Mouse (Mus musculus) liver, embryonic 14.5 days (tissue): ENCODE data around the gene Chuk. TPM values are rescaled to one million over a fixed set of nuclear protein-coding genes. Genes with fewer than 3 reads are reported as not detected.
A peak's percentile ranks its signal among the peaks of the same experiment; 100 is the strongest.

Source experiments
- ATAC-seq: fragments of 200-750 bp; cut with Nextera tagmentation; 2 replicates; pipeline ENCODE4 v1.8.0; 2017; ENCODE audit warnings: moderate number of reproducible peaks, mild to moderate bottlenecking, moderate library complexity; ENCODE audit not compliant: insufficient read depth
- DNase-seq, 3 experiments: peaks; one replicate each; pipeline ENCODE4 v3.0.0-alpha.2; 2012 to 2013; ENCODE audit warnings: low read depth in 3 of 3, low spot score in 3 of 3
- H3K27ac ChIP-seq: fragments of 300-500 bp; sonication (generic); 2 replicates; pipeline ENCODE4 v1.5.1; 2014; ENCODE audit warnings: moderate library complexity, mild to moderate bottlenecking, control low read depth, inconsistent platforms
- H3K27me3 ChIP-seq: fragments of 300-500 bp; sonication (generic); 2 replicates; pipeline ENCODE4 v1.6.1; 2014; ENCODE audit warnings: mild to moderate bottlenecking, low read length, moderate library complexity; ENCODE audit not compliant: control insufficient read depth, insufficient read depth
- H3K36me3 ChIP-seq: fragments of 300-500 bp; sonication (generic); replicated peaks from 2 replicates; pipeline ENCODE4 v1.6.1; 2014; ENCODE audit warnings: low read depth; ENCODE audit not compliant: control insufficient read depth, insufficient read depth
- H3K4me1 ChIP-seq, 2 experiments: fragments of 200-500 bp in 1 of 2; fragments of 300-500 bp in 1 of 2; sonication (generic) in 1 of 2; replicated peaks; 2 replicates each; pipeline ENCODE4 v1.6.1; 2012 to 2014; ENCODE audit warnings: antibody characterized with exemption in 1 of 2, inconsistent platforms in 1 of 2, low read length in 1 of 2; ENCODE audit not compliant: control insufficient read depth in 2 of 2, insufficient read depth in 2 of 2
- H3K4me2 ChIP-seq: fragments of 300-500 bp; sonication (generic); 2 replicates; pipeline ENCODE4 v1.6.1; 2014; ENCODE audit warnings: low read depth, mild to moderate bottlenecking, control low read depth, moderate library complexity
- H3K4me3 ChIP-seq, 2 experiments: fragments of 200-500 bp in 1 of 2; fragments of 300-500 bp in 1 of 2; sonication (generic) in 1 of 2; 2 replicates each; pipeline ENCODE4 v1.5.1; 2012 to 2014; ENCODE audit warnings: low read depth in 2 of 2, low read length in 2 of 2, mild to moderate bottlenecking in 2 of 2, control low read depth in 1 of 2, inconsistent platforms in 1 of 2, moderate library complexity in 1 of 2; ENCODE audit not compliant: insufficient read depth in 1 of 2
- H3K9ac ChIP-seq: fragments of 300-500 bp; sonication (generic); replicated peaks from 2 replicates; pipeline ENCODE4 v1.6.1; 2014; ENCODE audit warnings: mild to moderate bottlenecking, control low read depth, moderate library complexity
- H3K9me3 ChIP-seq: fragments of 300-500 bp; sonication (generic); 2 replicates; pipeline ENCODE4 v1.6.1; 2016; ENCODE audit warnings: low read length, mixed read lengths; ENCODE audit not compliant: control insufficient read depth
- CTCF ChIP-seq: IDR thresholded peaks from 2 replicates; pipeline ENCODE4 v1.5.1; 2016; ENCODE audit warnings: antibody characterized with exemption, low read depth, control low read depth
- EP300 ChIP-seq: IDR thresholded peaks from 2 replicates; pipeline ENCODE4 v1.6.1; 2016; ENCODE audit warnings: antibody characterized with exemption, low read depth
- WGBS: fragments of 180-500 bp; shearing (Covaris S2); extraction: QIAGEN DNeasy Blood & Tissue Kit; methylation state at CpG from one replicate; pipeline ENCODE4 v1.1.7; 2014; ENCODE audit not compliant: insufficient replicate concordance; 5-methylcytosine and 5-hydroxymethylcytosine counted together
- polyA plus RNA-seq, 2 experiments: library from polyadenylated mRNA; depleted of rRNA in 1 of 2; stranded (reverse) in 1 of 2; unstranded in 1 of 2; fragments of >200 nt; fragmentation: Nextera tagmentation in 1 of 2; extraction: Ambion mirVana in 1 of 2; gene quantifications; 2 replicates each; pipeline versions ENCODE4 v1.2.1 to v1.2.3; 2012 to 2014

Gene Chuk
- polyA plus RNA-seq (2012; rRNA removed) (14.8 and 20.7 TPM in 2 replicates), polyA plus RNA-seq (2014; fragmentation: Nextera tagmentation; extraction: Ambion mirVana) (20.5 and 21.0 TPM in 2 replicates)

DNA sequence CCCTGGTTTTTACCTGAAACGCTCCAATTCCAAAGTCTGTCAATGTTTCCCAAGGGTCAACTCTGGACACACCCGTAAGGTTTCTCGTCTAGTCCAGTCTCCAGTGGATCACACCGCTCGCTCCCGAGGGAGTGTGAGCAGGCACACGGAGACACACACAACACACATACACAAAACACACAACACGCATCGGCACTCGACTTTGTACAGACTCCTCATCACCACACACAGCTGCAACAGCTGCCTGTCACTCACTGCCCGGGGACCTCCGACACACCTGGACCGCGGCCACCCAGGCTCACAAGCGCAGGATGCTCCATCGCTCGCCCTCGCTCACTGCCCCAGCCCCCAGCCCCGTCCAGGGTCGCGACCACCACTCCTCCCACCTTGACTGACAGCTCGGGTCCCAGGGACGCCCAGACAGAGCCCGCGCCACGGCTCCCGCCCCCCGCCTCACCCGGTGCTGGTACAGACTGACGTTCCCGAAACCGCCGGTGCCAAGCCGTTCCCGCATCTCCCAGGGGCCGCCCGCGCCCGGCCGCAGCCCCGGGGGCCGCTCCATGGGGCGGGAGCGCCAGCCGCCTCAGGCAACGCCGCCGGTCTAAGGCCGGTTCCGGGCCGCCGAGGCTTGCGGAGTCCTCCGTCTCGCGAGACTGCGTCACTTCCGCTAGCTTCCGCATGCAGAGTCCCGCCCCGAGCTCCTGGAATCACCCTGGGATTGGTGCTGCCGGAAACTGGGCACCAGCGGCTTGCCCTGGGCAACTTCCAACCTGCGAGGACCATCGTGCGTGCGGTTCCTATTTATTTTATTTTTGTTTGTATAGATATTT, at the start of gene Chuk:
Gene Chuk, minus strand, starts transcription at position 650 of the 830 bp plus-strand sequence.
- Histone ChIP-seq H3K4me1 (peaks cover 6 to 17% of the 10 kb centered on the region in 2 experiments; a peak in 3 of 4 replicates), H3K4me3 (peak within 1 kb of the TSS; percentile 91 to 100), H3K4me2 (peak within 1 kb of the TSS; percentile 97), H3K9me3 (no peaks in the 10 kb centered on the region), H3K9ac (peak within 1 kb of the TSS; percentile 93), H3K27me3 (no peaks in the 10 kb centered on the region), H3K27ac (peak within 1 kb of the TSS; percentile 25), H3K36me3 (peaks cover 10% of the 10 kb centered on the region)
- DNase-seq (peak; percentile 91 to 93 (median 93)), ATAC-seq (peak; percentile 98)
- under 1% methylated on average over 67 of the region's 67 CpGs for WGBS
- TF ChIP-seq EP300 (peak; percentile 59), CTCF (no peak)

DNA sequence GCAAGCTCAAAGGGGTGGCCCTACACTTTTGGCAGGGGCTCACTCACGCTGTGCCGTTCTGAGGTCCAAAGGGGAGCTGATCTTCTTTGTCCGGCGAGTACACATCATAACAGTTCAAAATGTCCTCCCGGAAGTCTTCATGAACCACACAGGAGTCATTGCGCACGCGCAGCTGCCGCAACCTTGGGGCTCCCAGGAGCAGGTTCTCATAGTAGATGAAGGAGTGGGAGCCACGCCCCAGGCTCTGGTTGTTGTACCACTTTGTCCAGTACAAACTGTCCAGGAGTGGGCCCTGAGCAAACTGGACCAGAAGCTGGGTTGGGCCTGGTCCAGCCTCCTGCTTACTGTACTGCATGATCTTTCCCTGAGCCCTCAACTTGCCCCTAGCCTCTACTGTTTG, 49.7 kb upstream of the Chuk start:
- no peak overlapping the region for H3K4me3 ChIP-seq
- TF ChIP-seq EP300 (no peak), CTCF (no peak)
- no peak for DNase-seq

DNA sequence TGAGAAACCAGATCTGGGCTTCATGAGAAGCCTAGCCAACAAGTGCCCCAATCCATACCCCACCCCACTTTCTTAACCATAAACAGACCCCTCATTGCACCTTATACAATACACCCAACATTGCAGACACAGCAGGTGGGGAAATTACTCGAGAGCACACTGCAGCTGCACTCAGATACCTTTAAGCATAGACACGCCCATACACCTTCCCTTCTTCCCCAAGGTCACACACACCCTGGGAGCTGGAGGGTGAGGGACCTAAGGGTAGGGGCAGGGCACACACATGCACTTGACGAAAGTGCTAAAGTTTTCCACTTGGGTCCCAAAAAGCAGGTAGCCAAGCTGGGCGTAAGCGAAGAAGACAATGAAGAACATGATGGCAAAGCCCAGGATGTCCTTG, 46.5 kb upstream of the Chuk start:
- Histone ChIP-seq H3K27ac (no peak overlapping the region), H3K4me2 (no peak overlapping the region), H3K4me3 (no peak overlapping the region), H3K27me3 (no peaks in the 10 kb centered on the region; the same call in 1 of the 2 replicates), H3K4me1 (no peaks in the 10 kb centered on the region), H3K9ac (no peak overlapping the region), H3K9me3 (no peaks in the 10 kb centered on the region), H3K36me3 (no peaks in the 10 kb centered on the region)
- DNase-seq, result no peak
- TF ChIP-seq CTCF (no peak), EP300 (no peak)
- ATAC-seq, result no peak
- WGBS, result 68% methylated on average over 5 of the region's 5 CpGs

More for the DNA sequence above, 49.7 kb upstream of the Chuk start:
- no peak overlapping the region for H3K27ac ChIP-seq
- no peaks in the 10 kb centered on the region for H3K4me1 ChIP-seq
- no peak overlapping the region for H3K4me2 ChIP-seq
- WGBS, result 81% methylated on average over 10 of the region's 10 CpGs
- ATAC-seq, result no peak
- H3K27me3 ChIP-seq, result no peaks in the 10 kb centered on the region; the same call in 1 of the 2 replicates
- no peaks in the 10 kb centered on the region for H3K9me3 ChIP-seq
- no peaks in the 10 kb centered on the region for H3K36me3 ChIP-seq
- no peak overlapping the region for H3K9ac ChIP-seq

GRCm38 (mm10) chr19:44148991-44149390, 41.7 kb upstream of the Chuk start:
- DNase-seq (no peak), ATAC-seq (no peak)
- Histone ChIP-seq H3K27ac (no peak overlapping the region), H3K36me3 (no peaks in the 10 kb centered on the region), H3K9me3 (no peaks in the 10 kb centered on the region), H3K4me2 (no peak overlapping the region), H3K4me3 (no peak overlapping the region), H3K4me1 (peaks cover 8 to 11% of the 10 kb centered on the region in 2 experiments; a peak in 3 of 4 replicates), H3K9ac (no peak overlapping the region), H3K27me3 (no peaks in the 10 kb centered on the region)
- TF ChIP-seq CTCF, result no peak
- no peak for TF ChIP-seq EP300
- WGBS, result 53% methylated on average over 2 of the region's 2 CpGs

DNA sequence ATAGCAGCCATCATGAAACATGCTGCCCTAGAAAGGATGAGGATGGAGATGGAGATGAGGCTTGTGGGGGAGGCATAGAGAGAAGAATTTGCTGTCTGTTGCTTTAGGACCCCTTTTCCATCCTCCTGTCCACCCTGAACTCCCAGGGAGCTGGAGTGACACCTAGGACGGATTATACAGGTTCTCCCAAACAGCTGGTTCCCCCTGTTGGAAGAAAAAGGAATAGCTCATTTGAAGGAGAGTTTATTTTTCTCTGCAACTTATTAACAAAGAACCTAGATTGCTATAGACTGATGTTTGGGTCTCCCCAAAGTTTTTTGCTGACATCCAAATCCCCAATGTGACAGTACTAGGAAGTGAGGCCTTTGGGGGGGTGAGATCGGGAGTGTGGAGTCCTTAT, 41.1 kb upstream of the Chuk start:
- peaks cover 8 to 11% of the 10 kb centered on the region in 2 experiments; a peak in 3 of 4 replicates for H3K4me1 ChIP-seq
- H3K4me2 ChIP-seq, result no peak overlapping the region
- no peak overlapping the region for H3K4me3 ChIP-seq
- no peak overlapping the region for H3K9ac ChIP-seq
- peak; percentile 48 for TF ChIP-seq CTCF
- TF ChIP-seq EP300, result no peak
- DNase-seq (no peak), ATAC-seq (no peak)
- H3K27me3 ChIP-seq, result no peaks in the 10 kb centered on the region
- H3K27ac ChIP-seq, result no peak overlapping the region
- H3K9me3 ChIP-seq, result no peaks in the 10 kb centered on the region
- H3K36me3 ChIP-seq, result no peaks in the 10 kb centered on the region
- WGBS, result 25% methylated on average over 2 of the region's 2 CpGs
